Mouse (Mus musculus) CH12.LX (cell line): Measurements from ENCODE around the gene Acss3. TPM values are rescaled to one million over a fixed set of nuclear protein-coding genes. Genes with fewer than 3 reads are reported as not detected.

Experiments
- DNase-seq: peaks from one replicate; pipeline ENCODE4 v3.0.0-alpha.2; 2013; ENCODE audit errors: extremely low read depth
- H3K27ac ChIP-seq: 2 replicates; pipeline ENCODE4 v1.5.1; 2012; ENCODE audit warnings: low read depth, mild to moderate bottlenecking, control low read depth, moderate library complexity; ENCODE audit not compliant: insufficient read depth
- H3K27me3 ChIP-seq: replicated peaks from 2 replicates; pipeline ENCODE3; 2012; ENCODE audit warnings: inconsistent platforms
- H3K36me3 ChIP-seq, 2 experiments: replicated peaks in 1 of 2; 2 replicates each; pipeline versions ENCODE3 to v1.6.1; 2012; ENCODE audit warnings: inconsistent platforms in 1 of 2, low read length in 1 of 2, mild to moderate bottlenecking in 1 of 2, mixed read lengths in 1 of 2, moderate library complexity in 1 of 2; ENCODE audit not compliant: control insufficient read depth in 1 of 2, insufficient read depth in 1 of 2
- H3K4me1 ChIP-seq, 2 experiments: 2 replicates each; pipeline ENCODE4 v1.6.1; 2012; ENCODE audit warnings: inconsistent platforms in 1 of 2, moderate library complexity in 1 of 2; ENCODE audit not compliant: insufficient read depth in 2 of 2, control insufficient read depth in 1 of 2
- H3K4me2 ChIP-seq: 2 replicates; pipeline ENCODE4 v1.6.1; 2012; ENCODE audit warnings: low read depth, mild to moderate bottlenecking, control low read depth; ENCODE audit not compliant: poor library complexity, insufficient read depth, severe bottlenecking
- H3K4me3 ChIP-seq, 3 experiments: fragments of 150-350 bp in 1 of 3; sonication (generic) in 1 of 3; replicated peaks in 1 of 3; 2 replicates each; pipeline versions ENCODE3 to v1.5.1; 2011 to 2012; ENCODE audit warnings: low read depth in 2 of 3, low read length in 2 of 3, mild to moderate bottlenecking in 2 of 3, moderate library complexity in 2 of 3, control low read depth in 1 of 3, improper control_type of control experiment in 1 of 3, inconsistent platforms in 1 of 3, mixed read lengths in 1 of 3; ENCODE audit not compliant: poor library complexity in 1 of 3
- H3K79me2 ChIP-seq: replicated peaks from 2 replicates; pipeline ENCODE4 v1.6.1; 2012; ENCODE audit warnings: mild to moderate bottlenecking, moderate library complexity; ENCODE audit not compliant: control insufficient read depth, poor library complexity, insufficient read depth, severe bottlenecking; ENCODE audit errors: extremely low read depth
- H3K9ac ChIP-seq: 2 replicates; pipeline ENCODE4 v1.6.1; 2012; ENCODE audit warnings: low read depth, mild to moderate bottlenecking, control low read depth, moderate library complexity; ENCODE audit not compliant: insufficient read depth
- H3K9me3 ChIP-seq: replicated peaks from 2 replicates; pipeline ENCODE3; 2012; ENCODE audit warnings: low read length, inconsistent platforms, mixed read lengths
- CHD1 ChIP-seq: IDR thresholded peaks from 2 replicates; pipeline ENCODE4 v1.6.1; 2012; ENCODE audit warnings: low read depth, low read length, improper control_type of control experiment, inconsistent platforms
- ETS1 ChIP-seq: conservative IDR thresholded peaks from 2 replicates; pipeline ENCODE4 v1.6.1; 2012; ENCODE audit warnings: low read depth, mild to moderate bottlenecking, inconsistent platforms, low read length, improper control_type of control experiment, moderate library complexity
- GABPA ChIP-seq: IDR thresholded peaks from 2 replicates; pipeline ENCODE4 v1.6.1; 2012; ENCODE audit warnings: low read depth, low read length, improper control_type of control experiment, inconsistent platforms; ENCODE audit not compliant: insufficient replicate concordance
- HCFC1 ChIP-seq: IDR thresholded peaks from 2 replicates; pipeline ENCODE4 v1.6.1; 2012; ENCODE audit warnings: low read depth, mild to moderate bottlenecking, inconsistent platforms, low read length, improper control_type of control experiment
- IRF4 ChIP-seq: IDR thresholded peaks from 2 replicates; pipeline ENCODE4 v1.6.1; 2014; ENCODE audit warnings: low read depth, mild to moderate bottlenecking, inconsistent platforms, low read length, improper control_type of control experiment
- MAX ChIP-seq: IDR thresholded peaks from 2 replicates; pipeline ENCODE4 v1.6.1; 2011; ENCODE audit warnings: low read length, improper control_type of control experiment
- MAZ ChIP-seq: IDR thresholded peaks from 2 replicates; pipeline ENCODE4 v1.6.1; 2012; ENCODE audit warnings: low read depth, mild to moderate bottlenecking, inconsistent platforms, low read length, improper control_type of control experiment, moderate library complexity
- MYC ChIP-seq: IDR thresholded peaks from 2 replicates; pipeline ENCODE4 v1.6.1; 2011; ENCODE audit warnings: low read depth, mild to moderate bottlenecking, improper control_type of control experiment, low read length
- NELFE ChIP-seq: IDR thresholded peaks from 2 replicates; pipeline ENCODE4 v1.6.1; 2011; ENCODE audit warnings: low read depth, low read length, improper control_type of control experiment
- NRF1 ChIP-seq: IDR thresholded peaks from 2 replicates; pipeline ENCODE4 v1.6.1; 2014; ENCODE audit warnings: low read depth, mild to moderate bottlenecking, inconsistent platforms, low read length, improper control_type of control experiment, moderate library complexity
- PAX5 ChIP-seq: IDR thresholded peaks from 2 replicates; pipeline ENCODE4 v1.6.1; 2012; ENCODE audit warnings: low read length, inconsistent platforms, mixed read lengths
- POLR2A ChIP-seq: IDR thresholded peaks from 2 replicates; pipeline ENCODE4 v1.6.1; 2011; ENCODE audit warnings: low read depth, mild to moderate bottlenecking, improper control_type of control experiment, low read length
- POLR2AphosphoS2 ChIP-seq: IDR thresholded peaks from 2 replicates; pipeline ENCODE4 v1.6.1; 2011; ENCODE audit warnings: low read depth, low read length, improper control_type of control experiment
- SMC3 ChIP-seq: IDR thresholded peaks from 2 replicates; pipeline ENCODE4 v1.6.1; 2011; ENCODE audit warnings: low read depth, low read length, improper control_type of control experiment
- UBTF ChIP-seq: IDR thresholded peaks from 2 replicates; pipeline ENCODE4 v1.6.1; 2012; ENCODE audit warnings: low read depth, mild to moderate bottlenecking, inconsistent platforms, low read length, improper control_type of control experiment, moderate library complexity
- USF1 ChIP-seq: IDR thresholded peaks from 2 replicates; pipeline ENCODE4 v1.6.1; 2014; ENCODE audit warnings: low read depth, mild to moderate bottlenecking, inconsistent platforms, low read length, improper control_type of control experiment
- USF2 ChIP-seq: conservative IDR thresholded peaks from 2 replicates; pipeline ENCODE4 v1.6.1; 2011; ENCODE audit warnings: low read depth, low read length, improper control_type of control experiment
- ZC3H11A ChIP-seq: IDR thresholded peaks from 2 replicates; pipeline ENCODE4 v1.6.1; 2012; ENCODE audit warnings: low read depth, mild to moderate bottlenecking, inconsistent platforms, low read length, improper control_type of control experiment
- ZKSCAN1 ChIP-seq: IDR thresholded peaks from 2 replicates; pipeline ENCODE4 v1.6.1; 2012; ENCODE audit warnings: low read depth, inconsistent platforms, low read length, improper control_type of control experiment, borderline replicate concordance
- ZMIZ1 ChIP-seq: IDR thresholded peaks from 2 replicates; pipeline ENCODE4 v1.6.1; 2012; ENCODE audit warnings: low read depth, mild to moderate bottlenecking, inconsistent platforms, low read length, improper control_type of control experiment
- ZNF384 ChIP-seq: IDR thresholded peaks from 2 replicates; pipeline ENCODE4 v1.6.1; 2012; ENCODE audit warnings: low read depth, low read length, improper control_type of control experiment, inconsistent platforms
- dilution Hi-C: fragments of 300-500 bp; cut with MboI; formaldehyde crosslinking; loops from 2 replicates; pipeline ENCODE4 v1.14.3; 2020; ENCODE audit warnings: low sequenced_read_pairs; ENCODE audit not compliant: extremely low pct_unique_long_range_greater_than_20kb, extremely low pct_ligation_motif_present
- in situ Hi-C: fragments of 300-500 bp; cut with MboI; formaldehyde crosslinking; loops from 3 replicates; pipeline ENCODE4 v1.14.3; 2019; ENCODE audit warnings: low sequenced_read_pairs, low pct_ligation_motif_present, low pct_unique_long_range_greater_than_20kb, mixed read lengths
- polyA plus RNA-seq: library from polyadenylated mRNA; unstranded; fragments of >175 nt; gene quantifications from 2 replicates; pipeline ENCODE4 v1.2.1, GENCODE M21; 2012; ENCODE audit warnings: low read depth; ENCODE audit not compliant: insufficient read length
- total RNA-seq, 2 experiments: library from RNA; depleted of rRNA; stranded (reverse); fragments of 300-350 nt in 1 of 2; fragments of >200 nt in 1 of 2; gene quantifications; 2 replicates each; pipeline ENCODE4 v1.2.3; 2012 to 2014

The Acss3 gene
- total and polyA plus RNA-seq, 3 experiments: not detected

DNA sequence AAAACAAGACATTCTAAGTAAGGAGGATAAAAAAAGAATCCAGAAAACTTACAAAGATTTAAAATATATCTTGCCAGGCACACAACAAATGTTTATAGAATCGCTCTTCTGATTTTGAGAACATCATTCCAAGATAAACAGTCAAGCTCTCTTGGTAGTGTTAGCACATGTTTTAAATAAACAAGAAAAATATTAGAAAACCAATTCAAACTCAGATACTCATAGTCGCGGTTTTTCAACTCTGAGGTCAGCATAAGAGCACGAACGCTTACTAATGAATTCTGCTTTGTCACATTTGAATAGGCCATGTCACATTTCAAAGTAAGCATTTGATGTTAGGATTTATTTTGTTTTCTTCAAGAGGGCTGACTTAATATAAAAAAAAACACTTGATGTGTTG lies 102.3 kb downstream of the Acss3 start:
- Histone ChIP-seq H3K79me2 (no peaks in the 10 kb centered on the region), H3K4me3 (no peak overlapping the region), H3K9ac (no peak overlapping the region), H3K27ac (no peak overlapping the region), H3K4me2 (no peak overlapping the region), H3K9me3 (peaks cover 24% of the 10 kb centered on the region), H3K27me3 (no peaks in the 10 kb centered on the region), H3K36me3 (no peaks in the 10 kb centered on the region), H3K4me1 (no peaks in the 10 kb centered on the region)
- dilution Hi-C loops: no loop called here
- TF ChIP-seq HCFC1 (no peak), CHD1 (no peak), ZC3H11A (no peak), ETS1 (no peak), POLR2AphosphoS2 (no peak), USF1 (no peak), UBTF (no peak), ZMIZ1 (no peak), USF2 (no peak), MAX (no peak), NRF1 (no peak)
- in situ Hi-C loops: no loop called here
- DNase-seq: no peak

DNA sequence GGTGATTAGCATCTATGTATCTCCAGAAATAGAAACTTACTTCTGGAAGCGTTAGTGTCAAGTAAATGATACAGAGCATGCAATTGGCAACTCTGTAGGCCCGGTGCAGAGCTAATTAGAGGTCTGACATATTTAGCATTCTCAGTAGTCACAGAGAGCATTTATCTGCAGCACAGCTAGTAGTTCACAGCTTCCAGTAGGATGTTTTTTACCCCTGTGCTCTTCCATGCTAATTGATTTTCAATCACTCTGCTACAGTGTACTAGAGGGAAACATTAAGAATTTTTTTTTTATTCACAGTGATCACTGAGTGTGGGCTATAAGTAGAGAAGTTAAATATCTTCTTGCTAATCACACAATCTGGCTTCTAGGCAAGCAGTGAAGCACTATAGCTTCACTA lies 112.3 kb downstream of the Acss3 start:
- Histone ChIP-seq H3K27me3 (no peaks in the 10 kb centered on the region), H3K27ac (no peak overlapping the region), H3K9me3 (peaks cover 10% of the 10 kb centered on the region), H3K36me3 (no peaks in the 10 kb centered on the region), H3K4me2 (no peak overlapping the region), H3K4me3 (no peak overlapping the region), H3K79me2 (no peaks in the 10 kb centered on the region), H3K4me1 (no peaks in the 10 kb centered on the region), H3K9ac (no peak overlapping the region)
- dilution Hi-C loops (no loop called here), in situ Hi-C loops (no loop called here)
- TF ChIP-seq SMC3 (no peak), POLR2A (no peak), ETS1 (no peak), ZNF384 (no peak), MYC (no peak), GABPA (no peak), PAX5 (no peak), CHD1 (no peak), IRF4 (no peak), MAZ (no peak), NELFE (no peak), ZKSCAN1 (no peak), POLR2AphosphoS2 (no peak)
- DNase-seq: no peak
